Mouse (Mus musculus) adrenal gland (tissue): ENCODE data around the gene Slc38a2.

Experiments used
- intact Hi-C: fragments of 180-260 bp; cut with DNase I; formaldehyde crosslinking; loops from one replicate; pipeline ENCODE4 v1.15.1; 2025

Gene Slc38a2

GRCm38 (mm10) chr15:96669721-96670120 is 29.8 kb downstream of the Slc38a2 start:
- intact Hi-C loops, result loop anchor here (5.0 kb wide), 1 partner anchor 117 kb away; no protein-coding TSS in a partner anchor

- intact Hi-C loops, result loop anchor here (5.0 kb wide), 1 partner anchor 114 kb away; no protein-coding TSS in a partner anchor
Observed at GRCm38 (mm10) chr15:96666663-96667062, 32.9 kb downstream of the Slc38a2 start.

- intact Hi-C loops, result loop anchor here (5.0 kb wide), 1 partner anchor 114 kb away; no protein-coding TSS in a partner anchor
Observed at GRCm38 (mm10) chr15:96665889-96666288, 33.6 kb downstream of the Slc38a2 start.

- intact Hi-C loops, result no loop called here
Observed at GRCm38 (mm10) chr15:96660590-96661141, 38.9 kb downstream of the Slc38a2 start.

- intact Hi-C loops, result no loop called here
Observed at GRCm38 (mm10) chr15:96658275-96658602, 41.3 kb downstream of the Slc38a2 start.

GRCm38 (mm10) chr15:96657576-96658274 is 41.8 kb downstream of the Slc38a2 start:
- intact Hi-C loops, result no loop called here

- intact Hi-C loops, result no loop called here
Observed at GRCm38 (mm10) chr15:96655514-96655913, 44.0 kb downstream of the Slc38a2 start.

GRCm38 (mm10) chr15:96654714-96655113 is 44.8 kb downstream of the Slc38a2 start:
- intact Hi-C loops, result no loop called here

- intact Hi-C loops, result no loop called here
Observed at GRCm38 (mm10) chr15:96653011-96653410, 46.5 kb downstream of the Slc38a2 start.

- intact Hi-C loops, result no loop called here
Observed at GRCm38 (mm10) chr15:96652531-96652930, 47.0 kb downstream of the Slc38a2 start.

- intact Hi-C loops, result no loop called here
Observed at GRCm38 (mm10) chr15:96647376-96647775, 52.2 kb downstream of the Slc38a2 start.

- intact Hi-C loops, result no loop called here
Observed at GRCm38 (mm10) chr15:96642436-96643405, 56.8 kb downstream of the Slc38a2 start, which contains the start of gene Slc38a1. Gene Slc38a1 (minus strand): TSS chr15:96642913.

- intact Hi-C loops, result no loop called here
Observed at GRCm38 (mm10) chr15:96641821-96642435, 57.6 kb downstream of the Slc38a2 start.

GRCm38 (mm10) chr15:96641111-96641820 is 58.3 kb downstream of the Slc38a2 start:
- intact Hi-C loops, result no loop called here

- intact Hi-C loops, result no loop called here
Observed at GRCm38 (mm10) chr15:96640291-96640985, 59.1 kb downstream of the Slc38a2 start.

- intact Hi-C loops, result no loop called here
Observed at GRCm38 (mm10) chr15:96639630-96640029, 59.9 kb downstream of the Slc38a2 start.

GRCm38 (mm10) chr15:96638656-96639055 is 60.9 kb downstream of the Slc38a2 start:
- intact Hi-C loops, result no loop called here

GRCm38 (mm10) chr15:96638173-96638572 is 61.4 kb downstream of the Slc38a2 start:
- intact Hi-C loops, result no loop called here
